Mouse (Mus musculus) myocyte (in vitro differentiated cells): ENCODE measurements around the gene Adam10. TPM values are rescaled to one million over a fixed set of nuclear protein-coding genes. Genes with fewer than 3 reads are reported as not detected.

Source experiments
- H3K27me3 ChIP-seq: one replicate; pipeline ENCODE4 v1.6.1; 2011; ENCODE audit not compliant: control insufficient read depth, insufficient read depth, insufficient read length
- H3K36me3 ChIP-seq: one replicate; pipeline ENCODE4 v1.6.1; 2011; ENCODE audit not compliant: control insufficient read depth, insufficient read depth
- H3K4me2 ChIP-seq: one replicate; pipeline ENCODE4 v1.6.1; 2011; ENCODE audit warnings: low read depth, control low read depth
- H3K4me3 ChIP-seq: one replicate; pipeline ENCODE4 v1.5.1; 2011; ENCODE audit warnings: mild to moderate bottlenecking, control low read depth, moderate library complexity
- H3K79me2 ChIP-seq: one replicate; pipeline ENCODE4 v1.6.1; 2011; ENCODE audit not compliant: control insufficient read depth, insufficient read depth
- H3ac ChIP-seq: one replicate; pipeline ENCODE4 v1.6.1; 2011; ENCODE audit not compliant: control insufficient read depth, insufficient read length
- CEBPB ChIP-seq: IDR thresholded peaks from 2 replicates; pipeline ENCODE4 v1.6.1; 2011; ENCODE audit warnings: mild to moderate bottlenecking, moderate library complexity; ENCODE audit not compliant: poor library complexity, insufficient read depth, severe bottlenecking
- E2F4 ChIP-seq: IDR thresholded peaks from one replicate; pipeline ENCODE4 v1.6.1; 2011; ENCODE audit warnings: mild to moderate bottlenecking, control low read depth, moderate library complexity; ENCODE audit not compliant: insufficient read depth
- MAX ChIP-seq: IDR thresholded peaks from one replicate; pipeline ENCODE4 v1.6.1; 2011; ENCODE audit warnings: low read depth, mild to moderate bottlenecking, control low read depth
- MYOD1 ChIP-seq, 3 experiments: IDR thresholded peaks; one replicate each; pipeline ENCODE4 v1.6.1; 2011; ENCODE audit warnings: control low read depth in 2 of 3, low read depth in 2 of 3, mild to moderate bottlenecking in 2 of 3, moderate library complexity in 1 of 3; ENCODE audit not compliant: insufficient read length in 2 of 3, control insufficient read depth in 1 of 3
- MYOG ChIP-seq, 3 experiments: IDR thresholded peaks; one replicate each; pipeline ENCODE4 v1.6.1; 2011; ENCODE audit warnings: control low read depth in 2 of 3, low read depth in 2 of 3, mild to moderate bottlenecking in 2 of 3; ENCODE audit not compliant: insufficient read length in 2 of 3, control insufficient read depth in 1 of 3, insufficient read depth in 1 of 3
- POLR2A ChIP-seq: IDR thresholded peaks from one replicate; pipeline ENCODE4 v1.6.1; 2011; ENCODE audit warnings: low read depth, mild to moderate bottlenecking, control low read depth, moderate library complexity; ENCODE audit not compliant: insufficient read length
- POLR2AphosphoS2 ChIP-seq: IDR thresholded peaks from one replicate; pipeline ENCODE4 v1.6.1; 2011; ENCODE audit warnings: low read depth, control low read depth; ENCODE audit not compliant: insufficient read length
- REST ChIP-seq: IDR thresholded peaks from one replicate; pipeline ENCODE4 v1.6.1; 2011; ENCODE audit warnings: mild to moderate bottlenecking, control low read depth, moderate library complexity; ENCODE audit not compliant: insufficient read depth, insufficient read length
- SRF ChIP-seq: IDR thresholded peaks from one replicate; pipeline ENCODE4 v1.6.1; 2011; ENCODE audit warnings: low read depth; ENCODE audit not compliant: control insufficient read depth, insufficient read length
- TCF12 ChIP-seq: IDR thresholded peaks from one replicate; pipeline ENCODE4 v1.6.1; 2011; ENCODE audit warnings: mild to moderate bottlenecking, control low read depth; ENCODE audit not compliant: poor library complexity, insufficient read depth, severe bottlenecking
- TCF3 ChIP-seq: IDR thresholded peaks from one replicate; pipeline ENCODE4 v1.6.1; 2011; ENCODE audit warnings: low read depth, control low read depth; ENCODE audit not compliant: insufficient read length
- USF1 ChIP-seq: IDR thresholded peaks from one replicate; pipeline ENCODE4 v1.6.1; 2011; ENCODE audit warnings: low read depth, mild to moderate bottlenecking, control low read depth, moderate library complexity
- polyA plus RNA-seq: library from polyadenylated mRNA; unstranded; fragments of >200 nt; fragmentation: generic; extraction: Trizol; gene quantifications from one replicate; pipeline ENCODE4 v1.2.1, GENCODE M21; 2012; ENCODE audit warnings: missing spikeins

The Adam10 gene
- polyA plus RNA-seq, 1 experiment, result 18.3 TPM

GRCm38 (mm10) chr9:70656130-70657007, 22.4 kb upstream of the Adam10 start, which contains the start of gene Gm10642:
TSS of gene Gm10642 (plus strand) at chr9:70656251.
- Histone ChIP-seq H3K36me3 (no peaks in the 10 kb centered on the region), H3K27me3 (no peaks in the 10 kb centered on the region), H3K4me2 (peak within 1 kb of the TSS; percentile 74), H3ac (peak within 1 kb of the TSS; percentile 97), H3K79me2 (peaks cover 7% of the 10 kb centered on the region), H3K4me3 (peak within 1 kb of the TSS; percentile 33)
- no peak for TF ChIP-seq REST
- peak; percentile 54 for TF ChIP-seq USF1
- peak; percentile 4 for TF ChIP-seq SRF
- TF ChIP-seq TCF3, result no peak
- TF ChIP-seq POLR2AphosphoS2, result no peak
- TF ChIP-seq MYOG (IDR thresholded peaks at IDR 0.05; ENCODE audit: control insufficient read depth in 1 of 3, insufficient read depth in 1 of 3, insufficient read length in 2 of 3, low read depth in 2 of 3), result peak in 1 of 3 experiments; percentile 48

DNA sequence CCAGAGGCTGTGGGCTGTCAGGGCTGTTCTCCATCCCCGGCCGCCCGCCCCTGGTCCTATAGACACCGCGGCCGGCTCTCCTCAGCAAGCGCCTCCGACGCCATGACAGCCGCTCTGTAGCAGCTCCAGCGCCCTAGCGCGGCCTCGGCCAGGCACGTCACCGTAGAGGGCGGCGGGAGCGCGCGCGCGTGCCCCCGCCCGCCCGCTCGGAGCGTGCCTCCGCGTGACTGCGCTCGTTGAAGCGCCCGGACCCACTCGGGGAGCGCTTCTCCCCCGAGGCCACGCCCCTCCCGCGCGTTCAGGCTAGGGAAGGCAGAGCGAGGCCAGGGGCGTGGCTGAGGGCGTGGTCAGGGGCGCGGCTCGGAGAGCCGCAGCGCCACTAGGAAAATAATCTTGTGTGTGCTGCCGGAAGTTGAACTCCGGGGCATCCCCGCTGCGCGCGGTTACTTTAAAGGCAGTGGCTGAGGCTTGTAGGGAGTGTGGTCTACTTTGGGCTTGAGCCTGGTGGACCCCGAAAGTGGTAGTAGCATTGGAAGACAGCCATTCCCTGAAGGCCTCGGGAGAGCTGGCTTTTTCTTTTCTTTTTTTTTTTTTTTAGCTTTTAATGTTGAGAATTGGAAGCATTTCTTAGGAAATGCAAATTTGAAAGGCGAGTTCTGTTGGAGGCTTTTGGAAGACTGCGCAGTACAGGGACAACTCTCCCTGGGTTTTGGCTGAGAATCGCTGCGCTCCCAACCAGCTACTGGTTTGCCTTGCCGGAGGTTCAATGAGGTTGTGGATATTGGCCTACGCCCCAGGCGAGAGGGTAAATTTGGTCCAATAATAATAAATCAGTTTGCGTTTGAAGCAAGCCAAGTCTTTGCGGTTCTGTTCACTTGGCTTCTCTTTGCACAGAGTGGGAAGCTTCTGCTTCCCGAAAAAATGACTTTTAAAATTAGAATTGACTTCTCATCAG, 21.5 kb upstream of the Adam10 start, which contains the start of gene Mindy2:
TSS of gene Mindy2 (minus strand) at position 162 of the 955 bp plus-strand sequence.
- Histone ChIP-seq H3K27me3 (no peaks in the 10 kb centered on the region), H3ac (peak within 1 kb of the TSS; percentile 97), H3K4me2 (peak within 1 kb of the TSS; percentile 96), H3K36me3 (no peaks in the 10 kb centered on the region), H3K4me3 (peak within 1 kb of the TSS; percentile 33), H3K79me2 (peaks cover 7% of the 10 kb centered on the region)
- TF ChIP-seq MYOG (IDR thresholded peaks at IDR 0.05; ENCODE audit: control insufficient read depth in 1 of 3, insufficient read depth in 1 of 3, insufficient read length in 2 of 3, low read depth in 2 of 3) (peak in 1 of 3 experiments; percentile 6), CEBPB (no peak), MAX (no peak), MYOD1 (IDR thresholded peaks at IDR 0.05; ENCODE audit: control insufficient read depth in 1 of 3, insufficient read length in 2 of 3, low read depth in 2 of 3) (peak in 1 of 3 experiments; percentile 4), SRF (no peak), USF1 (peak; percentile 5), POLR2AphosphoS2 (peak; percentile 79), TCF12 (no peak), E2F4 (peak; percentile 77), TCF3 (no peak), POLR2A (peak; percentile 89)

GRCm38 (mm10) chr9:70658266-70658665, 20.5 kb upstream of the Adam10 start:
- no peaks in the 10 kb centered on the region for H3K27me3 ChIP-seq
- no peak overlapping the region for H3K4me2 ChIP-seq
- peaks cover under 1% of the 10 kb centered on the region for H3K79me2 ChIP-seq
- no peak overlapping the region for H3ac ChIP-seq
- H3K4me3 ChIP-seq, result no peak overlapping the region
- no peak for TF ChIP-seq CEBPB
- no peak for TF ChIP-seq SRF
- no peak for TF ChIP-seq MYOD1 (IDR thresholded peaks at IDR 0.05; ENCODE audit: control insufficient read depth in 1 of 3, insufficient read length in 2 of 3, low read depth in 2 of 3)
- no peak for TF ChIP-seq TCF3
- TF ChIP-seq MYOG (IDR thresholded peaks at IDR 0.05; ENCODE audit: control insufficient read depth in 1 of 3, insufficient read depth in 1 of 3, insufficient read length in 2 of 3, low read depth in 2 of 3), result no peak
- no peak for TF ChIP-seq MAX
- no peaks in the 10 kb centered on the region for H3K36me3 ChIP-seq

- Histone ChIP-seq H3K4me3 (no peak overlapping the region), H3K79me2 (no peaks in the 10 kb centered on the region), H3K27me3 (no peaks in the 10 kb centered on the region), H3K4me2 (no peak overlapping the region), H3ac (no peak overlapping the region), H3K36me3 (no peaks in the 10 kb centered on the region)
- TF ChIP-seq TCF3 (no peak), USF1 (no peak), MYOD1 (IDR thresholded peaks at IDR 0.05; ENCODE audit: control insufficient read depth in 1 of 3, insufficient read length in 2 of 3, low read depth in 2 of 3) (no peak), TCF12 (no peak), MAX (no peak), CEBPB (no peak), MYOG (IDR thresholded peaks at IDR 0.05; ENCODE audit: control insufficient read depth in 1 of 3, insufficient read depth in 1 of 3, insufficient read length in 2 of 3, low read depth in 2 of 3) (no peak), E2F4 (no peak), POLR2AphosphoS2 (no peak), POLR2A (no peak), REST (no peak), SRF (no peak)
These were observed 13.9 kb upstream of the Adam10 start for GRCm38 (mm10) chr9:70664847-70665246.
